34 mouse cellular contexts compared by ENCODE assay signal in genomic region chr9:57557215-57557614, GRCm38 (mm10).
"Had no signal": no experiment of that assay in that cellular context is flagged by ENCODE, and none has a peak within 500 bp of the region (broad histone marks: within the 10 kb centered on the region; RNA-seq: fewer than 3 reads in every experiment).

No protein-coding gene starts in this region.

- H3K9me3 ChIP-seq: heart, embryonic 10.5 days; heart, embryonic 12.5 days; heart, embryonic 13.5 days; heart, embryonic 15.5 days; hindbrain, embryonic 10.5 days; hindbrain, embryonic 12.5 days; hindbrain, embryonic 13.5 days; hindbrain, embryonic 15.5 days; intestine, embryonic 15.5 days; kidney, embryonic 15.5 days had no signal

- H3K4me3 ChIP-seq: heart, embryonic 10.5 days; heart, embryonic 12.5 days; heart, embryonic 13.5 days; heart, embryonic 15.5 days; hindbrain, embryonic 10.5 days; hindbrain, embryonic 12.5 days; hindbrain, embryonic 13.5 days; hindbrain, embryonic 15.5 days; intestine, embryonic 15.5 days; kidney, embryonic 15.5 days had no signal

- ATAC-seq: hindbrain, embryonic 16.5 days; hindbrain, postnatal 0 days; inflammation-experienced regulatory T-cells, adult 6 months; intestine, embryonic 15.5 days; intestine, embryonic 16.5 days; intestine, postnatal 0 days had no signal

- H3K9ac ChIP-seq: heart, embryonic 12.5 days; heart, embryonic 13.5 days; heart, embryonic 15.5 days; hindbrain, embryonic 12.5 days; hindbrain, embryonic 13.5 days; hindbrain, embryonic 14.5 days; hindbrain, embryonic 15.5 days; intestine, embryonic 15.5 days; kidney, embryonic 15.5 days had no signal

- DNase-seq: heart, postnatal 10 days; heart, postnatal 14 days; heart, postnatal 36 days; heart, postnatal 4 days; kidney, adult 11 months; kidney, adult 18-20 months; kidney, adult 2 months; kidney, adult 8-10 months; kidney, adult 9 months; kidney, postnatal 10 days; kidney, postnatal 14 days; kidney, postnatal 25 days; kidney, postnatal 36 days; kidney, postnatal 4 days; layer of hippocampus, adult 9-11 months; layer of hippocampus, postnatal 36 days had no signal

- H3K27me3 ChIP-seq: heart, embryonic 12.5 days; heart, embryonic 13.5 days; heart, embryonic 15.5 days; hindbrain, embryonic 12.5 days; hindbrain, embryonic 15.5 days; intestine, embryonic 15.5 days; kidney, embryonic 15.5 days had no signal

- H3K4me2 ChIP-seq: heart, embryonic 11.5 days; heart, embryonic 12.5 days; heart, embryonic 13.5 days; heart, embryonic 15.5 days; hindbrain, embryonic 12.5 days; hindbrain, embryonic 13.5 days; hindbrain, embryonic 14.5 days; hindbrain, embryonic 15.5 days; intestine, embryonic 15.5 days; kidney, embryonic 15.5 days had no signal

- H3K36me3 ChIP-seq: heart, embryonic 10.5 days; heart, embryonic 12.5 days; heart, embryonic 13.5 days; heart, embryonic 15.5 days; hindbrain, embryonic 10.5 days; hindbrain, embryonic 12.5 days; hindbrain, embryonic 13.5 days; hindbrain, embryonic 15.5 days; intestine, embryonic 15.5 days; kidney, embryonic 15.5 days had no signal

- H3K27ac ChIP-seq: heart, embryonic 10.5 days; heart, embryonic 13.5 days; heart, embryonic 15.5 days; hindbrain, embryonic 10.5 days; hindbrain, embryonic 12.5 days; hindbrain, embryonic 13.5 days; hindbrain, embryonic 14.5 days; hindbrain, embryonic 15.5 days; hindbrain, postnatal 0 days; intestine, embryonic 15.5 days; kidney, embryonic 15.5 days; kidney, postnatal 0 days had no signal
